Mouse (Mus musculus) embryonic facial prominence, embryonic 11.5 days (tissue): ENCODE results near the gene Cycs. TPM values are rescaled to one million over a fixed set of nuclear protein-coding genes. Genes with fewer than 3 reads are reported as not detected.
A peak's percentile ranks its signal among the peaks of the same experiment; 100 is the strongest.

ENCODE experiments used
- ATAC-seq: fragments of 200-750 bp; cut with Nextera tagmentation; replicated peaks from 2 replicates; pipeline ENCODE4 v1.8.0; 2017; ENCODE audit warnings: low read depth; ENCODE audit not compliant: insufficient number of reproducible peaks, low FRiP score, low TSS enrichment
- DNase-seq: peaks from one replicate; pipeline ENCODE4 v3.0.0-alpha.2; 2015; ENCODE audit warnings: low spot score
- H3K27ac ChIP-seq: fragments of 300-500 bp; sonication (generic); replicated peaks from 2 replicates; pipeline ENCODE4 v1.5.1; 2014; ENCODE audit warnings: mild to moderate bottlenecking, low read depth, low read length, control low read depth
- H3K27me3 ChIP-seq: fragments of 300-500 bp; sonication (generic); 2 replicates; pipeline ENCODE4 v1.6.1; 2014; ENCODE audit warnings: mild to moderate bottlenecking, low read length, moderate library complexity, mixed read lengths; ENCODE audit not compliant: control insufficient read depth, insufficient read depth
- H3K36me3 ChIP-seq: fragments of 300-500 bp; sonication (generic); replicated peaks from 2 replicates; pipeline ENCODE4 v1.6.1; 2014; ENCODE audit warnings: low read depth, mild to moderate bottlenecking, low read length, moderate library complexity, mixed read lengths; ENCODE audit not compliant: control insufficient read depth, insufficient read depth
- H3K4me1 ChIP-seq: fragments of 300-500 bp; sonication (generic); 2 replicates; pipeline ENCODE4 v1.6.1; 2014; ENCODE audit warnings: low read length, mixed read lengths; ENCODE audit not compliant: control insufficient read depth, insufficient read depth
- H3K4me2 ChIP-seq: fragments of 300-500 bp; sonication (generic); 2 replicates; pipeline ENCODE4 v1.6.1; 2014; ENCODE audit warnings: low read depth, mild to moderate bottlenecking, control low read depth, low read length, moderate library complexity
- H3K4me3 ChIP-seq: fragments of 300-500 bp; sonication (generic); 2 replicates; pipeline ENCODE4 v1.5.1; 2014; ENCODE audit warnings: low read depth, low read length, control low read depth
- H3K9ac ChIP-seq: fragments of 300-500 bp; sonication (generic); replicated peaks from 2 replicates; pipeline ENCODE4 v1.6.1; 2014; ENCODE audit warnings: mild to moderate bottlenecking, control low read depth, low read length
- H3K9me3 ChIP-seq: fragments of 300-500 bp; sonication (generic); replicated peaks from 2 replicates; pipeline ENCODE4 v1.6.1; 2016; ENCODE audit warnings: mild to moderate bottlenecking, low read length, inconsistent platforms, mixed read lengths; ENCODE audit not compliant: control insufficient read depth
- WGBS: fragments of 180-500 bp; shearing (Covaris S2); extraction: QIAGEN DNeasy Blood & Tissue Kit; methylation state at CpG from one replicate; pipeline ENCODE4 v1.1.7; 2014; 5-methylcytosine and 5-hydroxymethylcytosine counted together
- polyA plus RNA-seq: library from polyadenylated mRNA; unstranded; fragments of >200 nt; fragmentation: Nextera tagmentation; extraction: Ambion mirVana; gene quantifications from 2 replicates; pipeline ENCODE4 v1.2.1, GENCODE M21; 2014

The Cycs gene
- polyA plus RNA-seq: 74.2 and 85.2 TPM in 2 replicates

- H3K9ac ChIP-seq: peak within 1 kb of the TSS; percentile 90
- no peaks in the 10 kb centered on the region for H3K9me3 ChIP-seq
- ATAC-seq (peak; percentile 97), DNase-seq (peak; percentile 100)
- peak within 1 kb of the TSS; percentile 90 for H3K4me3 ChIP-seq
- H3K27ac ChIP-seq: peak within 1 kb of the TSS; percentile 52; the same call in 1 of the 2 replicates
- 1% methylated on average over 78 of the region's 78 CpGs for WGBS
- H3K27me3 ChIP-seq: no peaks in the 10 kb centered on the region
- H3K4me1 ChIP-seq: no peaks in the 10 kb centered on the region
- H3K36me3 ChIP-seq: no peaks in the 10 kb centered on the region
- peak within 1 kb of the TSS; percentile 71 for H3K4me2 ChIP-seq
Observed at GRCm38 (mm10) chr6:50566141-50566996, at the start of gene Cycs. Gene Cycs, minus strand, starts transcription at chr6:50566538.

GRCm38 (mm10) chr6:50601620-50602019 lies 35.3 kb upstream of the Cycs start:
- no peak for ATAC-seq
- Histone ChIP-seq H3K4me2 (no peak overlapping the region), H3K4me1 (no peaks in the 10 kb centered on the region), H3K9ac (no peak overlapping the region), H3K27ac (no peak overlapping the region), H3K4me3 (no peak overlapping the region), H3K9me3 (no peaks in the 10 kb centered on the region), H3K27me3 (no peaks in the 10 kb centered on the region), H3K36me3 (no peaks in the 10 kb centered on the region)
- peak; percentile 57 for DNase-seq
- WGBS: 39% methylated on average over 4 of the region's 4 CpGs

GRCm38 (mm10) chr6:50598560-50598959 lies 32.2 kb upstream of the Cycs start:
- Histone ChIP-seq H3K27me3 (no peaks in the 10 kb centered on the region), H3K9me3 (no peaks in the 10 kb centered on the region), H3K36me3 (no peaks in the 10 kb centered on the region), H3K9ac (no peak overlapping the region), H3K27ac (no peak overlapping the region), H3K4me2 (no peak overlapping the region), H3K4me1 (peaks cover 4% of the 10 kb centered on the region; the same call in 1 of the 2 replicates), H3K4me3 (no peak overlapping the region)
- ATAC-seq: no peak
- 77% methylated on average over 5 of the region's 5 CpGs for WGBS
- DNase-seq: no peak

GRCm38 (mm10) chr6:50596301-50597211 lies 30.2 kb upstream of the Cycs start, which contains the start of gene 4921507P07Rik:
Gene 4921507P07Rik, minus strand, starts transcription at chr6:50596632.
- Histone ChIP-seq H3K27ac (no peak within 1 kb of the TSS), H3K9ac (peak within 1 kb of the TSS; percentile 64), H3K4me2 (peak within 1 kb of the TSS; percentile 98), H3K27me3 (no peaks in the 10 kb centered on the region), H3K36me3 (no peaks in the 10 kb centered on the region), H3K9me3 (no peaks in the 10 kb centered on the region), H3K4me1 (peaks cover 4% of the 10 kb centered on the region; the same call in 1 of the 2 replicates), H3K4me3 (peak within 1 kb of the TSS; percentile 58)
- ATAC-seq (peak; percentile 92), DNase-seq (peak; percentile 94)
- 1% methylated on average over 59 of the region's 62 CpGs for WGBS

GRCm38 (mm10) chr6:50594372-50594771 lies 28.0 kb upstream of the Cycs start:
- no peak for ATAC-seq
- H3K4me1 ChIP-seq: peaks cover 4% of the 10 kb centered on the region; the same call in 1 of the 2 replicates

GRCm38 (mm10) chr6:50593334-50593845 lies 27.1 kb upstream of the Cycs start:
- Histone ChIP-seq H3K9ac (no peak overlapping the region), H3K36me3 (no peaks in the 10 kb centered on the region), H3K27ac (no peak overlapping the region), H3K4me1 (peaks cover 4% of the 10 kb centered on the region; the same call in 1 of the 2 replicates), H3K27me3 (no peaks in the 10 kb centered on the region), H3K9me3 (no peaks in the 10 kb centered on the region), H3K4me3 (no peak overlapping the region), H3K4me2 (no peak overlapping the region)
- DNase-seq (no peak), ATAC-seq (no peak)
- 67% methylated on average over 10 of the region's 10 CpGs for WGBS

More at GRCm38 (mm10) chr6:50594372-50594771, 28.0 kb upstream of the Cycs start:
- no peak for DNase-seq
- Histone ChIP-seq H3K36me3 (no peaks in the 10 kb centered on the region), H3K27ac (no peak overlapping the region), H3K9ac (no peak overlapping the region), H3K27me3 (no peaks in the 10 kb centered on the region), H3K4me3 (no peak overlapping the region), H3K4me2 (no peak overlapping the region), H3K9me3 (no peaks in the 10 kb centered on the region)
- 79% methylated on average over 2 of the region's 2 CpGs for WGBS

GRCm38 (mm10) chr6:50590234-50590633 lies 23.9 kb upstream of the Cycs start:
- H3K4me3 ChIP-seq: no peak overlapping the region
- no peak for ATAC-seq
- no peaks in the 10 kb centered on the region for H3K9me3 ChIP-seq

More at GRCm38 (mm10) chr6:50590234-50590633, 23.9 kb upstream of the Cycs start:
- Histone ChIP-seq H3K4me2 (no peak overlapping the region), H3K36me3 (no peaks in the 10 kb centered on the region), H3K27me3 (no peaks in the 10 kb centered on the region), H3K9ac (no peak overlapping the region), H3K27ac (no peak overlapping the region), H3K4me1 (no peaks in the 10 kb centered on the region)
- DNase-seq: no peak
- WGBS: 88% methylated on average over 3 of the region's 3 CpGs
